Mouse (Mus musculus): ENCODE results near the gene Padi4. TPM values are rescaled to one million over a fixed set of nuclear protein-coding genes. Genes with fewer than 3 reads are reported as not detected.

Padi4 gene
- total RNA-seq, 2 experiments from 2014 or later, result 54.2 to 63.3 TPM

GRCm38 (mm10) chr4:140742543-140742942 lies 31.5 kb downstream of the Padi4 start, which contains the start of gene Padi6:
Gene Padi6, minus strand, starts transcription at chr4:140742643.
- no peak for ATAC-seq (ENCODE audit: poor library complexity, severe bottlenecking)

GRCm38 (mm10) chr4:140741401-140741800 lies 32.6 kb downstream of the Padi4 start:
- ATAC-seq (ENCODE audit: poor library complexity, severe bottlenecking), result no peak

DNA sequence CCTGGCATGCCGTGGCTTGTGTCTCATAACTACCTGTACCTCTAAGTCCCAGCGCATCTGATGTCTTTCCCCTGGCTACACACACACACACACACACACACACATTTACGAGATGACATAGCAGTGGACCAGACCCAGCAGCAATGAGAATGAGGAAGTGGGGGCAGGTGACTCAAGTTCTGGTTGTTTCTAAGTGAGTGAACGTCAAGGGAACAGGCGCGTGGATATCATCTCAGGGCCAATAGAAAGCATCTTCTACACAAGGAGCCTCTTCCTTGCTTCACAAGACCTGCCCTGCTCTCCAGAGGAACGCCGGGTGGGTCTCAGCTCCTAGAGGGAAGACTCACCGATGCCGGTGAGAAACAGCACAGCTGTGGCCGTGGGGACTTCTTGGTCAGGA lies 33.4 kb downstream of the Padi4 start:
- peak; percentile 72 for ATAC-seq (ENCODE audit: poor library complexity, severe bottlenecking)

- ATAC-seq (ENCODE audit: poor library complexity, severe bottlenecking), result no peak
These were observed 41.2 kb downstream of the Padi4 start for GRCm38 (mm10) chr4:140732871-140733270.

- no peak for ATAC-seq (ENCODE audit: poor library complexity, severe bottlenecking)
These were observed 42.4 kb downstream of the Padi4 start for GRCm38 (mm10) chr4:140731654-140732053.

GRCm38 (mm10) chr4:140726907-140727306 lies 47.1 kb downstream of the Padi4 start:
- ATAC-seq (ENCODE audit: poor library complexity, severe bottlenecking), result no peak

DNA sequence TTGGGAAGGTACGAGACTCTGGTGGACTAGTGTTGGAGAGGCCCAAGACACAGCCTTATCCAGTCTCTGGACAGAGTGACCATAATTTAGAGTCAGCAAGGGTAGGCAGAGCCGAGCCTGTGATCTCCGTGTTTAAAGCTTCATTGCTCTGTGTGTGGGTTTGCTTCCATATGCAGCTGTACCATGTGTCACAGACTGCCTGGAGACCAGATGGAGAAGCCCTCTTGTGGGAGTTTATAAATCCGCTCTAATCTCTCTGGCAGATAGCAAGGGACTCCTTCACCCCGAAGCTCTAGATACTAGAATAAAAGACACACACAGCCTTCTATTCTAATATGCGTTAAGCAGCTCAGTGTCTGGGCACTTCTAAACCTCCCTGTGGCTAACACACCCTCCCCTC lies 49.3 kb downstream of the Padi4 start:
- no peak for ATAC-seq (ENCODE audit: poor library complexity, severe bottlenecking)

- peak; percentile 63 for ATAC-seq (ENCODE audit: poor library complexity, severe bottlenecking)
These were observed 50.2 kb downstream of the Padi4 start for GRCm38 (mm10) chr4:140723801-140724200.

DNA sequence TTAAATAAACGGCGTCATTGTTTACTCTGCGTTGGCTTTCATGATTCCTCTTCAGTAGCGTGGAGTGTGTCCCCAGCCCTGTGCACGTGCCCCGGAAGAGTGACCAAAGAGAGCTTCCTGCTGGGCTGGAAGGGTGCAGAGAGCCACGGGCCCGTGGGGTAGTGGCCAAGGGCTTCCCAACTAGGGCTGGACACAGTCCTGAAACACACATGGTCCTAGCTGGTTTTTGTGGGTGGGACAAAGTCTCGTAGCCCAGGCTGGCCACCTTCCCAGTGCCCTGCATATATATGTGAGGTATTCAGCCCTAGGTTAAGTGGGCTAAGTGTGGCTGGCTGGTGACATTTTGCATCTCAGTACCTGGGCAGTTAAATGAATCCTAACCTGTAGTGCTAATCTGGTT lies 50.8 kb downstream of the Padi4 start:
- no peak for ATAC-seq (ENCODE audit: poor library complexity, severe bottlenecking)

- no peak for ATAC-seq (ENCODE audit: poor library complexity, severe bottlenecking)
These were observed 51.3 kb downstream of the Padi4 start for GRCm38 (mm10) chr4:140722710-140723109.

- ATAC-seq (ENCODE audit: poor library complexity, severe bottlenecking), result no peak
These were observed 52.0 kb downstream of the Padi4 start for GRCm38 (mm10) chr4:140721968-140722490.

DNA sequence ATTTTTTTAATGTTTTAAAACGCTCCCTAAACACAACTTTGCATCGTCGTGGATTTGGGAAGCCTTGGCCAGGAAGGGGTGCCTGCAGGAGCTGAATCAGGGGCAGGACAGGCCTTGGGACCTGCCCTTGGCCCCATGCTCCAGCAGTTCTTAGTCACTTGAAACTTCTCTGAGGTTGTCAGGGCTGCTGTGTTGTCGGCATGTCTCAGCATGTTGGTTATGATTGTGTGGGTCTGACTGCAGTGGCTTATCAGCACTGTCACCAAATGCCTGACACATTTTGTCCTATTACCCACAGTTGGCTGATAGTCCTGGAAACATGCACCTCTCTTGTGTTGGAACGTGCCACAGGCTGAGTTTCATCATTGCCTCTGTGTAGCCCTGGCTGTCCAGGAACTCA lies 53.9 kb downstream of the Padi4 start:
- no peak for ATAC-seq (ENCODE audit: poor library complexity, severe bottlenecking)

DNA sequence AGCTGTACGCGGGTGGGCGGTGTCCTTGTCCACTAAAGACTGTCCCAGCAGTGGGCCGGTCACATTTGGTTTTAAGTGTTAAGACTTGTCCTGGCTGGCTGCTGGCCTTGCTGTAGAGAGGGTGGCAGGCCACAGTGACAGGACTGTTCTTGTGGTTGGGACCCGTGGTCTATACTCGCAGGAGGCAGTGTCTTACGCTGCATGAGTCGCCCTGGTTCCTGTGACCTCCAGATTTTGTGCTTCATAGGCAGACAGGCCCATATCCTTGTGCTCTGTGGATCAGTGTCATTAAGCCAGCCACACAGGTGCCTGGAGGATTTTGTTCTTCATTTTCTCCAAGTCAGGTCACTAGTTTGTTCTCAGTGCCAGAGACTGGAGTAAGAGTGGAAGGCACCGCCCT lies 55.6 kb downstream of the Padi4 start:
- ATAC-seq (ENCODE audit: poor library complexity, severe bottlenecking), result no peak

DNA sequence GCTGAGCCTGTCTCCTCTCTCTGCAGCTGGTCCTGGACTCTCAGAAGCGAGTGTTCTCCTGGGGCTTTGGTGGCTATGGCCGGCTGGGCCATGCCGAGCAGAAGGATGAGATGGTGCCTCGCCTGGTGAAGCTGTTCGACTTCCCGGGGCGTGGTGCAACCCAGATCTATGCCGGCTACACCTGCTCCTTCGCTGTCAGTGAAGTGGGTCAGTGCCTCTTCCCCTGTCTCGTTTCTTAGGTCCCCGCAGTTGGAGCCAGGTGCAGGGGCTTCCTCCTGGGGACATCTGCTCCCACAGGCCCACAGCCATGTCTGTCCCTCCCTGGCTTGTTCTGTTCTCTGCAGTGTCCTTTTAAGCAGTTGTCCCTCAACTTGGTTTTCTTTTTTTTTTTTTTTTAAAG lies 57.0 kb downstream of the Padi4 start:
- ATAC-seq (ENCODE audit: poor library complexity, severe bottlenecking), result no peak

- ATAC-seq (ENCODE audit: poor library complexity, severe bottlenecking), result no peak
These were observed 59.5 kb downstream of the Padi4 start for GRCm38 (mm10) chr4:140714586-140714985.

- peak; percentile 93 for ATAC-seq (ENCODE audit: poor library complexity, severe bottlenecking)
These were observed 60.3 kb downstream of the Padi4 start for GRCm38 (mm10) chr4:140713480-140714365.

DNA sequence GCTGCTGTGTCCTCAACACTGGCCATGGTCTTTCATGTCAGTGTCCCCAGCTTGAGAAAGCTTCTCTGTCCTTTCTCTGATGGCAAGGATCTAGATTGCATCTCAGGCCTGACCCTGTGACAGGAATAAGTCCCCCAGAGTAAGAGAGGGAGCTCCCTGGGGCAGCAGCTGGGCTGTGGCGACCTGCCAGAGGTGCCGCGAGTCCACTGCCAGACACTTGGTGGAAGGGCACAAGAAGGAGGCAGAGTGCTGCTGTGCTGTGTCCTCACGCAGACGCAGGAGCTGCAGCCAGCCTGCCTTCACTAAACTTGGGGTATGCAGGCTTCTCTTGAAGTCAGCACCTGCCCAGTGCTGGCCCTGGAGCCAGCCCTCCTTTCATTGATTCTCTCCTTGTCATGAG lies 62.7 kb downstream of the Padi4 start:
- no peak for ATAC-seq (ENCODE audit: poor library complexity, severe bottlenecking)

- ATAC-seq (ENCODE audit: poor library complexity, severe bottlenecking), result no peak
These were observed 63.3 kb downstream of the Padi4 start for GRCm38 (mm10) chr4:140710781-140711180.

GRCm38 (mm10) chr4:140709617-140710016 lies 64.4 kb downstream of the Padi4 start:
- ATAC-seq (ENCODE audit: poor library complexity, severe bottlenecking), result no peak

DNA sequence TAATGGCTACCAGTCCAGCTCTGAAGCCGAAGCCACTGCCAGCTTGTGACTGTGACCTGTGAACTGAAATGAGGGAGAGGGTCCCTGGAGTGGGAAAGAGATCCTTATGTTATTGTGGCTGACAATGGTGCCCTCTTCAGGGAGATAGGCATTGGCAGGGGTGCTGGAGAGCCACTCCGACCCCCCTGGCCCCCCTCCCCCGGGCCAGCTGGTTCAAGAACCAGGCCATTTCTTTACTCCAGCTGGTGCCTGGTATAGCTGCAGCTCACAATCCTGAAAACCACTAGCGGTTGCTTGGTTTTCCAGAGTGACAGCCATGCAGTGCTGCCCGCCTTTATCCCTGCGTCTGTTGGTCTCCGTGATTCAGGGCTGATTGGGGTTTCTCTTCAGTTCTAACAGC lies 64.9 kb downstream of the Padi4 start:
- ATAC-seq (ENCODE audit: poor library complexity, severe bottlenecking), result no peak

GRCm38 (mm10) chr4:140708297-140708927 lies 65.6 kb downstream of the Padi4 start:
- no peak for ATAC-seq (ENCODE audit: poor library complexity, severe bottlenecking)

DNA sequence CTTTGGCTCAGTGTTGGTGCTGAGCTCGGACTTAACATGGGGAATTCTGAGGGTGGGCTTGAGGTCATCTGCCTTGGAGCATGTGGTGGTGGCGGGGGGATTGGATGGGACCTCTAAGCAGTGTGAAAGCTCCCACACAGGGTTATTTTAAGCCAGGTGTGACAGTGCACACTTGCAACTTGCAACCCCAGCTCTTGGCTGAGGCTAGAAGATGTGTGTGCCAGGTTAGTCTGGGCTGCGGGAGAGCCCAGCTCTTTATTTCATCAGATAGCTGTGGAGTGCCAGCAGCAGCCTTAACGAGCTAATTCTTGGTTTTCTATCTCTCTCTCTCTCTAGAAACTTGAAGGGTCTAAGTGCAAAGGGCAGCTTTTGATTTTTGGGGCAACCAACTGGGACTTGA lies 66.4 kb downstream of the Padi4 start:
- ATAC-seq (ENCODE audit: poor library complexity, severe bottlenecking), result no peak
